Mouse (Mus musculus): ENCODE results near the gene Mef2c.

DNA sequence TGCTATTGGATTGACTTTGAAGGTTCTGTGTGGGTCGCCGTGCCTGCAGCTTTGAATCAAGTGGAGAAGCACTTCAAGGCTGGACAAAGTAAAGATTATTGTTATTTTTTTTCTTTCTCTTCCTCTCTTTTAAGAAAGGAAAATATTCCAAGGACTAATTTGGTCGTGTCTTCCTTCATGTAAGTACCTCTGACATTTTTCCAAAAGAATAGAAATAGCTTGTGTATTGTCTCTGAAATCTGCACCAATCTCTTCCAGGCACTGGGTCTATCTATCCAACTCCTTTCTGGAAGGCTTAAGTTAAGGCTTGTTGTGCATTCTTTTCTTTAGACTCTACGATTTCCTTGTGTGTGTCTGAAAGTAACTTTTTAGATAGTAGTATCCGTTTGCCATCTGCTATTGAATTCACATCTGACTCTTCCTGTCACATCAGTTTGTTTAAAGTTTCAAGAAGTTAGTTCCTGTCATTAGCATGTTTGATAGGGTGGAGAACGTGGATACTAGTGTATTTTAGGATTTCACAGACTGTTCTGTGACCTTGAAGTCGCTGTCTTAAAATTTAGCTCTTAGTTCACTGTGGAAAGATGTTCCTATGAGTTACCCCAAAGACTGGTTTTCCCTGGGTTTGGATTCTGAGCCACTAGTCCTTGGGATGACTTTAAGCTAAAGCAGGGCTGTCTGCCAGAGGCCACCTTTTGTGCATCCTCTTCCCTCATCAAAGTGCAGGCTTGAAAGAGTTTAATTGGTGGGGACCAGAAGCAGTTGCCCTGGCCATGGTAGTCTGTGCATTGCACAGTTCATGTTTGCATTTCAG lies 21.3 kb downstream of the Mef2c start:
- no peak for TF ChIP-seq CTCF (IDR thresholded peaks at IDR 0.05; ENCODE audit: borderline replicate concordance, insufficient read depth, low read depth, low read length)
- TF ChIP-seq POLR2A (IDR thresholded peaks at IDR 0.05; ENCODE audit: borderline replicate concordance, insufficient read depth, low read length), result no peak
